Mouse (Mus musculus) hindbrain, embryonic 13.5 days (tissue): ENCODE measurements around the gene Fgfrl1. TPM values are rescaled to one million over a fixed set of nuclear protein-coding genes. Genes with fewer than 3 reads are reported as not detected.

Source experiments
- ATAC-seq: fragments of 200-750 bp; cut with Nextera tagmentation; 2 replicates; pipeline ENCODE4 v1.8.0; 2017; ENCODE audit warnings: moderate TSS enrichment; ENCODE audit not compliant: low FRiP score
- H3K27ac ChIP-seq: fragments of 300-500 bp; sonication (generic); 2 replicates; pipeline ENCODE4 v1.5.1; 2015; ENCODE audit warnings: inconsistent platforms, mild to moderate bottlenecking, moderate library complexity
- H3K27me3 ChIP-seq: fragments of 300-500 bp; sonication (generic); 2 replicates; pipeline ENCODE4 v1.6.1; 2015; ENCODE audit warnings: mild to moderate bottlenecking, inconsistent platforms
- H3K36me3 ChIP-seq: fragments of 300-500 bp; sonication (generic); 2 replicates; pipeline ENCODE4 v1.6.1; 2015; ENCODE audit warnings: mild to moderate bottlenecking, inconsistent platforms
- H3K4me1 ChIP-seq: fragments of 300-500 bp; sonication (generic); replicated peaks from 2 replicates; pipeline ENCODE4 v1.6.1; 2015; ENCODE audit warnings: inconsistent platforms
- H3K4me2 ChIP-seq: fragments of 300-500 bp; sonication (generic); 2 replicates; pipeline ENCODE4 v1.6.1; 2015; ENCODE audit warnings: inconsistent platforms, mild to moderate bottlenecking, moderate library complexity
- H3K4me3 ChIP-seq: fragments of 300-500 bp; sonication (generic); 2 replicates; pipeline ENCODE4 v1.5.1; 2015; ENCODE audit warnings: mild to moderate bottlenecking, inconsistent platforms
- H3K9ac ChIP-seq: fragments of 300-500 bp; sonication (generic); 2 replicates; pipeline ENCODE4 v1.6.1; 2015; ENCODE audit warnings: mild to moderate bottlenecking, inconsistent platforms
- H3K9me3 ChIP-seq: fragments of 300-500 bp; sonication (generic); 2 replicates; pipeline ENCODE4 v1.6.1; 2016; ENCODE audit warnings: inconsistent platforms
- WGBS: fragments of 180-500 bp; shearing (Covaris S2); methylation state at CpG from one replicate; pipeline ENCODE4 v1.1.7; 2015; 5-methylcytosine and 5-hydroxymethylcytosine counted together
- polyA plus RNA-seq: library from polyadenylated mRNA; unstranded; fragments of >200 nt; fragmentation: Nextera tagmentation; extraction: Ambion mirVana; gene quantifications from 2 replicates; pipeline ENCODE4 v1.2.1, GENCODE M21; 2015

The Fgfrl1 gene
- polyA plus RNA-seq, 1 experiment from 2014 or later = 4.7 TPM

GRCm38 (mm10) chr5:108708419-108708818 lies 16.2 kb downstream of the Fgfrl1 start:
- Histone ChIP-seq H3K4me3 (no peak overlapping the region), H3K4me2 (no peak overlapping the region), H3K4me1 (no peaks in the 10 kb centered on the region), H3K27ac (no peak overlapping the region), H3K9me3 (no peaks in the 10 kb centered on the region), H3K36me3 (peaks cover 13% of the 10 kb centered on the region; the same call in 1 of the 2 replicates), H3K9ac (no peak overlapping the region), H3K27me3 (no peaks in the 10 kb centered on the region)
- no peak for ATAC-seq
- WGBS = 92% methylated on average over 1 of the region's 1 CpGs

- H3K36me3 ChIP-seq = peaks cover 13% of the 10 kb centered on the region; the same call in 1 of the 2 replicates
- no peak overlapping the region for H3K27ac ChIP-seq
- no peak for ATAC-seq
- 64% methylated on average over 6 of the region's 6 CpGs for WGBS
- no peak overlapping the region for H3K9ac ChIP-seq
- no peak overlapping the region for H3K4me3 ChIP-seq
- H3K9me3 ChIP-seq = no peaks in the 10 kb centered on the region
- no peaks in the 10 kb centered on the region for H3K4me1 ChIP-seq
- H3K4me2 ChIP-seq = no peak overlapping the region
- no peaks in the 10 kb centered on the region for H3K27me3 ChIP-seq
Measured at GRCm38 (mm10) chr5:108708981-108709731, 17.0 kb downstream of the Fgfrl1 start.

- no peaks in the 10 kb centered on the region for H3K9me3 ChIP-seq
- no peak overlapping the region for H3K4me2 ChIP-seq
- no peaks in the 10 kb centered on the region for H3K4me1 ChIP-seq
- H3K9ac ChIP-seq = no peak overlapping the region
- no peaks in the 10 kb centered on the region for H3K27me3 ChIP-seq
- no peak overlapping the region for H3K4me3 ChIP-seq
- 85% methylated on average over 6 of the region's 6 CpGs for WGBS
- H3K27ac ChIP-seq = no peak overlapping the region
- H3K36me3 ChIP-seq = no peaks in the 10 kb centered on the region
- ATAC-seq = no peak
Measured at GRCm38 (mm10) chr5:108711968-108712367, 19.8 kb downstream of the Fgfrl1 start.

- Histone ChIP-seq H3K4me2 (no peak overlapping the region), H3K4me3 (no peak overlapping the region)
- ATAC-seq = no peak
Measured at GRCm38 (mm10) chr5:108713096-108713495, 20.9 kb downstream of the Fgfrl1 start.

GRCm38 (mm10) chr5:108713691-108714090 lies 21.5 kb downstream of the Fgfrl1 start:
- Histone ChIP-seq H3K9me3 (no peaks in the 10 kb centered on the region), H3K27ac (no peak overlapping the region), H3K36me3 (no peaks in the 10 kb centered on the region), H3K4me2 (no peak overlapping the region), H3K4me3 (no peak overlapping the region), H3K9ac (no peak overlapping the region), H3K27me3 (no peaks in the 10 kb centered on the region), H3K4me1 (peaks cover 5% of the 10 kb centered on the region; the same call in 1 of the 2 replicates)
- no peak for ATAC-seq

More at GRCm38 (mm10) chr5:108713096-108713495, 20.9 kb downstream of the Fgfrl1 start:
- 92% methylated on average over 2 of the region's 2 CpGs for WGBS
- no peak overlapping the region for H3K9ac ChIP-seq
- no peaks in the 10 kb centered on the region for H3K36me3 ChIP-seq
- H3K27me3 ChIP-seq = no peaks in the 10 kb centered on the region
- H3K27ac ChIP-seq = no peak overlapping the region
- no peaks in the 10 kb centered on the region for H3K9me3 ChIP-seq
- peaks cover 5% of the 10 kb centered on the region; the same call in 1 of the 2 replicates for H3K4me1 ChIP-seq

- Histone ChIP-seq H3K4me3 (no peak overlapping the region), H3K27me3 (no peaks in the 10 kb centered on the region), H3K4me1 (peaks cover 5% of the 10 kb centered on the region; the same call in 1 of the 2 replicates), H3K9me3 (no peaks in the 10 kb centered on the region), H3K9ac (no peak overlapping the region), H3K36me3 (no peaks in the 10 kb centered on the region), H3K4me2 (no peak overlapping the region), H3K27ac (no peak overlapping the region)
- 70% methylated on average over 6 of the region's 6 CpGs for WGBS
- peak; percentile 32; the same call in 1 of the 2 replicates for ATAC-seq
Measured at GRCm38 (mm10) chr5:108714149-108714548, 22.0 kb downstream of the Fgfrl1 start.

- Histone ChIP-seq H3K4me2 (no peak overlapping the region), H3K4me3 (no peak overlapping the region), H3K27me3 (no peaks in the 10 kb centered on the region), H3K36me3 (no peaks in the 10 kb centered on the region), H3K4me1 (peaks cover 5% of the 10 kb centered on the region; the same call in 1 of the 2 replicates), H3K27ac (no peak overlapping the region), H3K9ac (no peak overlapping the region), H3K9me3 (no peaks in the 10 kb centered on the region)
- 85% methylated on average over 1 of the region's 1 CpGs for WGBS
- no peak for ATAC-seq
Measured at GRCm38 (mm10) chr5:108715974-108716373, 23.8 kb downstream of the Fgfrl1 start.

- WGBS = 36% methylated on average over 4 of the region's 4 CpGs
- peak overlapping the region; percentile 18 for H3K27ac ChIP-seq
Measured at GRCm38 (mm10) chr5:108718051-108718450, 25.9 kb downstream of the Fgfrl1 start.

GRCm38 (mm10) chr5:108719761-108720160 lies 27.6 kb downstream of the Fgfrl1 start:
- Histone ChIP-seq H3K27me3 (no peaks in the 10 kb centered on the region), H3K4me3 (no peak overlapping the region), H3K4me1 (peaks cover 5% of the 10 kb centered on the region; the same call in 1 of the 2 replicates), H3K27ac (no peak overlapping the region), H3K9ac (no peak overlapping the region), H3K36me3 (no peaks in the 10 kb centered on the region), H3K9me3 (no peaks in the 10 kb centered on the region), H3K4me2 (no peak overlapping the region)
- ATAC-seq = no peak
- WGBS = 69% methylated on average over 7 of the region's 7 CpGs

More at GRCm38 (mm10) chr5:108718051-108718450, 25.9 kb downstream of the Fgfrl1 start:
- H3K27me3 ChIP-seq = no peaks in the 10 kb centered on the region
- no peaks in the 10 kb centered on the region for H3K36me3 ChIP-seq
- peak overlapping the region; percentile 31; the same call in 1 of the 2 replicates for H3K9ac ChIP-seq
- ATAC-seq = no peak
- no peaks in the 10 kb centered on the region for H3K9me3 ChIP-seq
- H3K4me2 ChIP-seq = no peak overlapping the region
- H3K4me1 ChIP-seq = peaks cover 5% of the 10 kb centered on the region; the same call in 1 of the 2 replicates
- H3K4me3 ChIP-seq = no peak overlapping the region

- 65% methylated on average over 2 of the region's 2 CpGs for WGBS
- Histone ChIP-seq H3K36me3 (no peaks in the 10 kb centered on the region), H3K9ac (no peak overlapping the region), H3K27me3 (no peaks in the 10 kb centered on the region), H3K27ac (no peak overlapping the region), H3K4me2 (no peak overlapping the region), H3K4me3 (no peak overlapping the region), H3K9me3 (no peaks in the 10 kb centered on the region), H3K4me1 (no peaks in the 10 kb centered on the region)
- ATAC-seq = no peak
Measured at GRCm38 (mm10) chr5:108724006-108724405, 31.8 kb downstream of the Fgfrl1 start.

GRCm38 (mm10) chr5:108726557-108727248 lies 34.5 kb downstream of the Fgfrl1 start:
- H3K4me1 ChIP-seq = no peaks in the 10 kb centered on the region
- ATAC-seq = peak; percentile 84
- no peak overlapping the region for H3K4me2 ChIP-seq
- H3K9ac ChIP-seq = no peak overlapping the region
- H3K36me3 ChIP-seq = no peaks in the 10 kb centered on the region
- H3K27ac ChIP-seq = no peak overlapping the region
- 26% methylated on average over 5 of the region's 5 CpGs for WGBS
- H3K9me3 ChIP-seq = no peaks in the 10 kb centered on the region
- H3K27me3 ChIP-seq = no peaks in the 10 kb centered on the region
- no peak overlapping the region for H3K4me3 ChIP-seq

GRCm38 (mm10) chr5:108727425-108727824 lies 35.2 kb downstream of the Fgfrl1 start:
- H3K27me3 ChIP-seq = no peaks in the 10 kb centered on the region
- no peak overlapping the region for H3K9ac ChIP-seq
- 91% methylated on average over 1 of the region's 1 CpGs for WGBS
- no peaks in the 10 kb centered on the region for H3K4me1 ChIP-seq
- no peak overlapping the region for H3K4me2 ChIP-seq
- ATAC-seq = no peak
- H3K27ac ChIP-seq = no peak overlapping the region
- no peaks in the 10 kb centered on the region for H3K9me3 ChIP-seq
- no peak overlapping the region for H3K4me3 ChIP-seq
- no peaks in the 10 kb centered on the region for H3K36me3 ChIP-seq
